Mouse (Mus musculus) adrenal gland, adult (tissue): ENCODE data around the gene Bclaf1.

Experiments
- DNase-seq, 2 experiments: peaks; one replicate each; pipeline ENCODE4 v3.0.0; 2022 to 2023; ENCODE audit warnings: low spot score in 1 of 2; ENCODE audit not compliant: inconsistent age in 2 of 2

Bclaf1 gene

GRCm38 (mm10) chr10:20314797-20315196 is 2.5 kb downstream of the Bclaf1 start:
- peak in 1 of 2 experiments; percentile 54 for DNase-seq

GRCm38 (mm10) chr10:20317466-20317865 is 5.2 kb downstream of the Bclaf1 start:
- peak in 1 of 2 experiments; percentile 47 for DNase-seq

GRCm38 (mm10) chr10:20326226-20326625 is 14.0 kb downstream of the Bclaf1 start:
- DNase-seq: no peak

GRCm38 (mm10) chr10:20331262-20331661 is 19.0 kb downstream of the Bclaf1 start:
- no peak for DNase-seq

- no peak for DNase-seq
Measured at GRCm38 (mm10) chr10:20337872-20338271, 25.6 kb downstream of the Bclaf1 start.

- peak in 1 of 2 experiments; percentile 59 for DNase-seq
Measured at GRCm38 (mm10) chr10:20345736-20346135, 33.5 kb downstream of the Bclaf1 start.

- peak; percentile 93 to 98 for DNase-seq
Measured at GRCm38 (mm10) chr10:20347285-20348214, 35.3 kb downstream of the Bclaf1 start, which contains the start of gene Mtfr2. Gene Mtfr2 (plus strand): TSS chr10:20347770.

GRCm38 (mm10) chr10:20348894-20349293 is 36.6 kb downstream of the Bclaf1 start:
- no peak for DNase-seq

- DNase-seq: peak in 1 of 2 experiments; percentile 56
Measured at GRCm38 (mm10) chr10:20361542-20362449, 49.5 kb downstream of the Bclaf1 start.

GRCm38 (mm10) chr10:20362450-20363118 is 50.3 kb downstream of the Bclaf1 start:
- DNase-seq: no peak

- DNase-seq: no peak
Measured at GRCm38 (mm10) chr10:20372046-20372445, 59.8 kb downstream of the Bclaf1 start.

GRCm38 (mm10) chr10:20377621-20378020 is 65.4 kb downstream of the Bclaf1 start:
- no peak for DNase-seq

- no peak for DNase-seq
Measured at GRCm38 (mm10) chr10:20379071-20379735, 66.9 kb downstream of the Bclaf1 start.

GRCm38 (mm10) chr10:20380798-20381197 is 68.5 kb downstream of the Bclaf1 start:
- no peak for DNase-seq

- no peak for DNase-seq
Measured at GRCm38 (mm10) chr10:20381352-20381751, 69.1 kb downstream of the Bclaf1 start.

GRCm38 (mm10) chr10:20382807-20383419 is 70.6 kb downstream of the Bclaf1 start:
- no peak for DNase-seq

- no peak for DNase-seq
Measured at GRCm38 (mm10) chr10:20390568-20390967, 78.3 kb downstream of the Bclaf1 start.
